Mouse (Mus musculus) small intestine, adult 2 months (tissue): Measurements from ENCODE around the gene Hist3h2a.

Source experiments
- CTCF ChIP-seq: fragments of 200-500 bp; IDR thresholded peaks from 2 replicates; pipeline ENCODE4 v1.5.1; 2012; ENCODE audit warnings: low read depth, mild to moderate bottlenecking, control low read depth, inconsistent platforms, low read length, moderate library complexity, mixed read lengths; ENCODE audit not compliant: insufficient replicate concordance, insufficient read length; ENCODE audit errors: extremely low read depth
- POLR2A ChIP-seq: fragments of 200-500 bp; IDR thresholded peaks from 2 replicates; pipeline ENCODE4 v1.6.1; 2012; ENCODE audit warnings: low read depth, mild to moderate bottlenecking, control low read depth, inconsistent platforms, low read length, moderate library complexity

- no peak for TF ChIP-seq CTCF
- no peak for TF ChIP-seq POLR2A
Observed at GRCm38 (mm10) chr11:58913776-58914175, 40.7 kb upstream of the Hist3h2a start.
